Mouse (Mus musculus) megakaryocyte-erythroid progenitor cell, adult 5-6 weeks (primary cell): ENCODE results near the gene Ugt1a6a. TPM values are rescaled to one million over a fixed set of nuclear protein-coding genes. Genes with fewer than 3 reads are reported as not detected.

Source experiments
- ATAC-seq: replicated peaks from 2 replicates; pipeline ENCODE4 v1.8.0; 2016; ENCODE audit warnings: mild to moderate bottlenecking, inconsistent platforms; ENCODE audit not compliant: severe bottlenecking, poor library complexity, low FRiP score, low TSS enrichment
- total RNA-seq, 2 experiments: library from RNA; stranded (forward) in 1 of 2; stranded (reverse) in 1 of 2; fragments of 200-1000, 215-1000 nt in 1 of 2; fragments of >200 nt in 1 of 2; fragmentation: Nextera tagmentation in 1 of 2; gene quantifications; 2 replicates each; pipeline ENCODE4 v1.2.3; 2014 to 2017

Gene Ugt1a6a
- total RNA-seq, 2 experiments from 2014 or later = not detected

DNA sequence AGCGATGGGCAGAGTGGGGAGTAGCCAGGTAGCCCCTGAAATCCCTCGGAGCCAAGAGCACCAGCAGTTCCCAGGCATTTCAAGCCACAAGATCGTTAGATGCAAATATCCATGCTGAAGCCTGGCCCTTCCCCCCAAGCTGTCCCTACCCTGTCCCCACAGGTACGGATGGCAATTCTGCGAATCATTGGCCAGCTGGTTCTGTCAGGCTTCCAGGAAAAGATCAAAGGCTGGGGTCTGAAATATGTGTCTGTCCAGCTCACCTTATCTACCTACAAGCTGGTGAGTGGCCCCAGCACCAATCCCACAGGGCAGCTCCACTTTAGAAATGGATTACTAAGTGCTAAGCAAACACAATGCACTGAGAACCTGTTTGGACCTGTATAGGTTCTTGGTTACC, 102.7 kb downstream of the Ugt1a6a start:
- no peak for ATAC-seq

DNA sequence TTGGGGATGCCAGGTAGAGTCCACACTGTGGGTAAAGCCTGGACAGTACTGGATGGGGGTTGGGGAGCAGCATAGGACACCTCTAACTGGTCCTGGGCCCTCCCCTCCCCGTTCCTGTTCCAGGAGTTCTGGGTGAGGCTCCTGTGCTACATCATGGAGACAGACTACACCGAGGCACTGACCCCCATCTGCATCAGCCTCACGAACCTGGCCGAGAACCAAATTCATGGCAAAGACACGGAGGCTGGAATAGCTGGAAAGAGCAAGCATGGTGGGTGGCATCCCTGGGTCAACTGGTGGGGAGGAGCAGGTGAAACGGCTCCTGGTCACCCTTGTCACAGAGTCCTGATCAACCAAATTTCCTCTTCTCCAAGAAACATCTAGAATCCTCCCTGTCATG, 104.2 kb downstream of the Ugt1a6a start:
- ATAC-seq = no peak

DNA sequence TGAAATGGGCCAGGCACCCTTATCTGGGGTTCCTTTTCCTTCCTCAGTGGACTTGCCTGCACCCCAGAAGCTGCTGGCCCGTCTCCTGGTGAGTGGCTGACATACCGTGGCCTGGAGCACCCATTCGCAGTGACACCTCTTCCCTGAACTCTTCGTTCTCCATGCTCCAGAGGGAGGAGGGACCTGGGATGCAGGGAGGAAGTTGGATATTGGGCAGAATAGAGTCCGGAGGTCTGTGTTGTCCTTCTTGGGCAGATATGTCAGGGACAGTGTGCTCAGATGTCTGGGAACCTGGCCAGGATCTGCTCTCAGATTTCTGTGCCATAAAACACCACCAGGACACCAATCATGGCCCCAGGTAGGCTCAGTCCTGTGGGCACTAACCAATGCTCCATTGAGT, 105.5 kb downstream of the Ugt1a6a start:
- ATAC-seq = no peak

DNA sequence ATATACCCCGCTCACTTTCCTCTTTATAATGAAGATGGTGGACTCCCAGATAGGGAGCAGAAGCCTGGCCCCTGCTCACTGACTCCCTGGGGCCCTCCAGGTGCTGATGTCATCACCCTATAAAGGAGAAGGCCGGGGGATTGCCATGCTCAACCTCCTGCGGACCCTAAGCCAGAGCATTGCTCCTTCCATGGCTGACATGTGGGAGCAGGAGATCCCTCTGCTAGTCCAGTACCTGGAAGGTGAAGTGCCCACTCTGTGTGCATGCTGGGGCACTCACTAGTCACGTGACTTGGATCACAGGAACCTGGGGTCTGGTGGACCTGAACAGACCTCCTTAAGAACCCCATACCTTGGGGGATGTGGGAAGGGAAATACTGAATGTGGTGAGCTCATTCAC, 106.0 kb downstream of the Ugt1a6a start:
- no peak for ATAC-seq

DNA sequence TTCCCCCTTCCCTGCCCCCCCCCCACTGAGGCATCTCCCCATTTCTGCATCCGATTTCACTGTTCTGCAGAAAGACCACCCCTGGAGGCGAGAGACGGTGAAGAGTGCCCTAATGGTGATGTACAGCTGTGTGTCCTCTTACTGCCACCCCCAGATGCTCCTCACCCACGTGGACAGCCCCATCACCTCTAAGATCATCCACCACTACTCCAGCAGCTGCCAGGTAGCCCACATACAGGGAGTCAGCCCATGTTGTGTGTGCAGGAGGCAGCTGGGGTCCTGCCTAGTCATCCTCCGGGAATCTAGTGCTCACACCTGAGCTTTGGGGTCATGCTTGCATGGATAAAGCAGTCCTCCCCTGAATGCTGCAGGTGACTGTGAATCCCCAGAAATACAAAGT, 109.3 kb downstream of the Ugt1a6a start:
- ATAC-seq = no peak

DNA sequence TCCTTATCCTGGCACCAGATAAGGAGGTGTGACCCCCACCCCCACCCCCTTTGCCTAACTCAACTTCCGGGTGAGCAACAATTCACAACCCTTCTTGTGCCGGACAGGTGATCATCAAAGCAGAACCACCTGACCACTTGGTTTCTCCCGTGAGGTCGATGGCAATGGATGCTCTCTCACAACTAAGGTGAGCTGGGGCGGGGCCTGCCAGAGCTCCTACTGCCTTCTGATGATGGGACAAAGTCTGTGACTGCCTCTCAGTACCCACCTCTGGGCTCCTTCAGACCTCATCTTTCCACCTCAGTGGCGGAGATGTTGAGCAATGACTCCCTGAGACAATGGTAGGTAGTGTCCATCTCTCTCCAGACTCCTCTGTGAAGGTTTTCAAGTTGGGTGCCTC, 111.3 kb downstream of the Ugt1a6a start:
- ATAC-seq = no peak

DNA sequence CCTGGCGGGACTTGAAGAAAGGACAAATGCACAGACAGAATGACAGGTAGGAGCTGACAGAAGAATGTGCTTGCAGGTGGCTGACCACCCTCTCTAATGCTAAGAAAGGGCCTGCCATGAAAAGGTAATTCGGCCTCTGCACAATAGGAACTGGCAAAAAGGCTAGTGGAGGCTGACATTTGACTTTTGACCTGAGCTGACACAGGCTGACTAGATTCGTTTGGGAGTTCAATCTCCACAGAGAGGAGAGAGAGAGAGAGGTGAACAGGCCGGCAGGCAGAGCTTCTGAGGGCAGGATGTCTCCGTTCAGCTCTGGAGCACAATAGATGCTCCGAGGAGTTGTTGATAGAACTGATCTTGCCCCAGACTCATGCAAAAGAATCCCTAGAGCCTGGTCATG, 111.8 kb downstream of the Ugt1a6a start:
- ATAC-seq = no peak

DNA sequence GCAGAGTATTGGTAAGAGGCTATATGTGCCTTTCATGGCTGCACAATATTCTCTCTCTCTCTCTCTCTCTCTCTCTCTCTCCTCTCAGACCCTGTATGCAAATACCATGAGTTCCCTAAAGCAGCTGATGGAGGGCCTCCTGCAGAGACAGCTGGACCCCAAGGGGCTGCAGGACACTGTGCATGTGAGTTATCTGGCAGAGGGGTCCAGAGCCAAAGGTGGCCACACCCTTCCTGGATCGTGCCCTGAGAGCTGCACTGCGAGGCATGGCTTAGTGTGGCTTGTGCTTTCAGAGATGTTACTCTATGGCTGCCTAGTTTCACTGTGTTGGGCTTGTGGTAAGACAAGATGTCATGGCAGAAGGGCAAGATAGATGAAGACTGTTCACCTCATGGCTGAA, 113.1 kb downstream of the Ugt1a6a start:
- ATAC-seq = no peak

DNA sequence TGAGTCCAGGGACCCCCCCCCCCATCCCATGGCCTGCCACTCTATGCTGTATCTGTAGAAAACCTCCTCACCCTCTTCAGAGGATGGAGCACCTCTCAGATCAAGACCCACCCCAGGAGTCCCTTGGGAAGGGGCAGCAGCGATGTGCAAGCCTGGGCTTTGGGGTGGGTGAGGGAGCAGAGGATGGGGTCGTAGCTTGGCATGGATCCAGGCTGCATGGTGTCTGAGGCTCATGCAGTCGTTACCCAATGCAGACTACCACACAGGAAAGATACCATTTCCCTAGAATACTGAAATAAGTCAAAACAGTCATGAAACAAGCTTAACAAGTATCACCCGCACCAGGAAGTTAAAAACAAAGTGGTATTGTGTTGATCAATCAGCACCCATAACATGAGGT, 114.0 kb downstream of the Ugt1a6a start:
- no peak for ATAC-seq

DNA sequence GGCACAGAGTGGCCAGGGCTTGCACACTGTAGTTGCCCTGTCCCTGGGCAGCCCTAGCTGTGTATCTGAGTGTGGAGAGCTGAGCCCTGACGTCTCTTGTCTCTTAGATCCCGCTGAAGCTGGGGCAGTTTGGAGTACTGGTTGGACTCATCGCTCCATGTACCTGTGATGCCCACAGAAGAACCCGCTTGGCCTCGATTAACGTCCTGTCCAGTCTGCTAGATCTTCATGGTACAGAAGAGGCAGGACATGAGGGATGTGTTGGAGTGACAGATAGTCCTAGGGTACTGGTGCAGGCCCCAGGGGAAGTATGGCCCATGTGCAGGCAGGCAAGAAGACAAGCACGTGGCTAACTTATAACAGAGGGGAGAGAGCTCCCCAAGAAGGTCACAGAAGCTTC, 115.0 kb downstream of the Ugt1a6a start:
- peak; percentile 0; the same call in 1 of the 2 replicates for ATAC-seq

DNA sequence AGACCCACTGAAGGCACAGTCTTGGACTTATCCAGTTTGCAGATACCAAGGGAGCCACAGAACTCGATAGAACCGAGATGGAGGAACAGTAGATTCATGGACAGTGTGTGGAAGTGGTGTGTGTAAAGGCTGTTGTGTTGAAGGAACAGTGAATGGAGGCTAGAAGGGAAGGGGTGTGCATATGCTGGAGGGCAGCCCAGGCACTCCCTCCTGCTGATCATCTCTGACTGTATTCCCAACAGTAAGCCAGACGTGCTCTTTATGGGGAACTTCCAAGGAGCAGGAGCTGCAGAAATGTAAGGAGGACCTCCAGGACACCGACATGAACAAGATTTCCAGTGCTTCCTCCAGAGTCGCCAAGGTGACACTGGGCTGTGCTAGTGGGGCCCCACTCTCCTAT, 115.4 kb downstream of the Ugt1a6a start:
- ATAC-seq = no peak

DNA sequence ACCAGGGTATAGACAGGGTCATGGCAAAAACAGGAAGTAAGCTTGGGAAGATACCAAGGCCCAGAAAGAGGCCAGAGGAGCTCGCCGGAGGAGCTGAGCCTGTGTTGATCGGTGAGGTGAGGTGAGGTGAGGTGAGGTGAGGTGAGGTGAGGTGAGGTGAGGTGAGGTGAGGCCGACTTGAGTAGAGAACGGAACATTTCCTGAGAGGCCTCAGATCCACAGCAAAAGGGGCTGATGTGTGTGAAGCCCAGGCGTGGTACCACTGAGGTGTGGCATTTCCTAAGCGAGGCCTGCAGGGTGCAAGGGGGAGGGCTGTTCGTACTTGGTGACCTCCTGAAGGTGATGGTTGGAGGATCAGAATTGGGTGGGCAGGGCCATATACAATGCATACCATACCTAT, 118.5 kb downstream of the Ugt1a6a start:
- no peak for ATAC-seq

DNA sequence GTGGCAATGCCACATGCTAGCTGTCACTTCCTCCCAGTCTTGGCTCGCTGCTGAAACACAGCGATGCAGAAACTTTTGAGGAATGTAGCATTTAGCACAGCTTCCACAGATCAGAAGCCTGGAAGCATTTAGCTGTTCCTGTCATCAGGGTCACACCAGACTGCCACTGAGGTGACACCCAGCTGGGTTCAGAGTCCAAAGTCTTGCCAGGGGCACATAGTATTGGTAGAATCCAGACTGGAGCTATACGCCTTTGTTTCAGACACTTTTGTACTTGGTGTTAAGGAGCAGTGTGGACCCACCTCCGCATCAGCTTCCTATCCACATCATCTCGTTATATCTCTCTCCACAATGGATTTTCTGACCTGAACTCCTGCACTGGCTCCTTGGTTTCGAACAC, 118.9 kb downstream of the Ugt1a6a start:
- ATAC-seq = peak; percentile 6

DNA sequence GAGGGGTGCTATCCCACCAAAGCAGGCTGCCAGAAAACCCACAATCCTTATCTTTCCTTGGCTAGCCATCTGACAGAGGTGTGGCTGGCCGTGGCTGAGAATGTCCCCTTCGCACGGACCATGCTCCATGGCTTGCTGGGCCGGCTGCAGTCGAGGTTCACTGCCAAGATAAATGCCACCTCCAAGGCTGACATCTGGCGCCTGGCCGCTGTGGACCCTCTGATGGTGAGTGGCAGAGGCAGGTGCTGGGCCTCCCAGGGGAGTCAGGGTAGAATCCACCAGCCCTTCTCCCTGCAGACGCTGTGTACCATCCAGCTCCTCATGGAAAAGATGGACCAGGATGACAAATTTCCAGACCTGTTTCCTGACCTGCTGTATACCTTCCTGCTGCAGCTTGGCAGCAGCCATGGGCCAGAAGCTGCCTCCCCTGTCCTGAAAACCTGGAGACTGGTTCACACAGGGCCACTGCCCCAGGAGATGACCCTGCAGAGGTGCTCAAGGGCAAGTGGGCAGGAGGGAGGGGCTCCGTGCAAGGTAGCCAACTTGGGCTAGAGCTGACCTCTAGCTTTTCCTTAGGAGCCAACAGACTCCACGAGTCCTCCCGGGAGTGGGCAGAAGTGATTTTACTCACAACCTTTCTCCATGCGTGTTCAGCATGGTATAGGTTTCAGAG, 120.3 kb downstream of the Ugt1a6a start:
- ATAC-seq = no peak

DNA sequence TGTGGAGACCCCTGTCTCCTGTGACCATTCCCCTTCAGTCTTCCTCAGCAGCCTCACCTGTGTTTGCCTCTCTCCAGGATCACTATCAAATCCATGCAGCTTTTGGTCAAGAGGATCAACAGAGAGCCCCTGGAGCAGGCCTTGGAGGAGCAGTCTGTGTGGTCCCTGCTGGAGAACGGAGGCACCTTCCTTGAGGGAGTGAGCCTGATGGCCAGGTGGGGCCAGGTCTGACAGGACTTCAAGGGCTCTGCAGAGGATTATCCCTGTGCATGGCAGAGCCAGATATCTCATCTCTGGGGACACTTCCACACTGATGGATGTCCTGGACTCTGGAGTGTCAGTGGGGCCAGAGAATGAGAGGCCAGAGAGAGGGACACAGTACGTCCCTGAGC, 120.9 kb downstream of the Ugt1a6a start:
- ATAC-seq = no peak

DNA sequence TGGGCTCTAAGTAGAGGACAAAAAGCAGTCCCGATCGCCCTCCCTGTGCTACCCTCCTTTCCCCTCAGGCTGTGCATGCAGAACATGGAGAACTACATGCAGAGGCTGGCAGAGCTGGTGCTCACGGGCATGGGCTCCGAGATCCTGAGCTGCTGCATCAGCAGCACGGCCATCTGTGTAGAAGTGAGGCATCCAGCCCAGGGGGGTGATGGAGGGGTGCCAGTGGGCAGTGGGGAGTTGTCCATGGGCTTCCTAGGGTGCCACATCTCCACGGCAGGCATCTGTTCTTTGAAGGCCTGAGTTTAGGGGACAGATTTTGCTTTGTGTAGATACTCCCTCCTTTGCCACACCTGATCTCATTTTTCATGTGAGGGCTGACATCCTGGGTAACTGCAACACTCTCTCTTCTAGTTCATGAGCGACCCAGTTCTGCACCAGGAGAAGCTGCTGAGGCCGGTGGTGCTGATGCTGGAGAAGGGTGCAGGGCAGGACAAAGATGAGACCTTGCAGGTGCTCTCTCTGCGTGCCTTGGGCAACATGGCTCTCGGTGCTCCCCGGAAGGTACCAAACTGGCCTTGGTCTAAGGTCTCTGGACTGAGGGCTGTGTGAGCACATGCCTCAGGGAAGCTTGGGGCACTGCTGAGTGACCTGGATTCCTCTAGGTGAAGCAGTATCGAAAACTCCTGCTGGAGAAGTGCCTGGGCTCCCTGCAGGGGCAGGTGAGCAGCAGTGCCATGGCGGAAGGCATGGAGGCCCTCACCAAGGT, 121.6 kb downstream of the Ugt1a6a start:
- ATAC-seq = no peak

DNA sequence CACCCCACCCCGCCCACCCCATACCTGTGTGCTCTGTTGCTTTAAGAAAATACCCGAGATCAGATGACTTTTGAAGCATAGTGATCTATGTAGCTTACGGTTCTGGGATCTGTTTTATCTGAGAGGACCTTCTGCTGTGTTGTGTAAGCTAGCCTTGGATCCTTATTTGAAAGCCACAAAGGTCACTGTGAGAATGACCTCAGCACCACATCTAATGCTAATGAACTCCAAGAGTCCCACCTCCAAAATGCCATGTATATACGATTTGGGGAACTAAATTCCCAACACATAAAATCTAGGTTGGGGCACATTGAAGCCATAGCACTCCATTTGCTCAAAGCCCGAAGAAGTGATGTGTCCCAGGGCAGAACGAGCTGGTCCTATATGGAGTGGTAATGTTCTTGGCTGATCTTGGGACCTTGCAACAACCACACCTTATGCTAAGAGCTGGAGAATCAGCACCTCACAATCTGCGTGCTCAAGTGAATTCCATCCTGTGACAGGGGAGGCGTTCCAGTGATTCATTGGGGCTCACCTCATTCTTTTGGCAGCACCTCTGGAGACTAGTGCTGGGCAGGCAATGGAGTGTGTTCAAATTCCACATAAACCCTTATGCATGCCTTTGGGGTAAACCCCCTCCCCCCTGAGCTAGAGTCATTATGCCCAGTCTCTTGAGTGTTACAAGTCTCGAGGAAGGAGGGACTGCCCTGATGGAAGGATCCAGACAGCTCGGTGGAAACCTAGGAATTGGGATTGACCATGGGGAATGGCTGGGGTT, 122.5 kb downstream of the Ugt1a6a start:
- no peak for ATAC-seq

DNA sequence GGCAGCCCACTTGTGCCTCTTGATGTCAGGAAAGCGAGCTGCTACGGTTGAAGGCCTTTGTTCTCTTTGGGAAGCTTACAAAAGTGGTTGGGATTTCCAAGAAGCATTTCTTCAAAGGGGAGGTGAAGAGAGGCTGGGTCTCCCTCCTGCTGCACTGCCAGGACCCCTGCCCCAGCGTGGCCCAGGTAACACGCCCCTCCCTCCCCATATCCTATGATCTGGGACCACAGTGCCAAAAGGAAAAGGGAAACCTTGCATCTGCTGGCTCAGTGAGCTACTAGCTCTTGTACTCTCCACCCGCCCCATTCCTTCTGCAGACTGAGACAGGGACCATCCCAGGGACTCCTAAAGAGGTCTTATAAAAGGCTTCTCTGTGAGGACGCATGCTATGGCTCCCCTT, 123.1 kb downstream of the Ugt1a6a start:
- no peak for ATAC-seq

DNA sequence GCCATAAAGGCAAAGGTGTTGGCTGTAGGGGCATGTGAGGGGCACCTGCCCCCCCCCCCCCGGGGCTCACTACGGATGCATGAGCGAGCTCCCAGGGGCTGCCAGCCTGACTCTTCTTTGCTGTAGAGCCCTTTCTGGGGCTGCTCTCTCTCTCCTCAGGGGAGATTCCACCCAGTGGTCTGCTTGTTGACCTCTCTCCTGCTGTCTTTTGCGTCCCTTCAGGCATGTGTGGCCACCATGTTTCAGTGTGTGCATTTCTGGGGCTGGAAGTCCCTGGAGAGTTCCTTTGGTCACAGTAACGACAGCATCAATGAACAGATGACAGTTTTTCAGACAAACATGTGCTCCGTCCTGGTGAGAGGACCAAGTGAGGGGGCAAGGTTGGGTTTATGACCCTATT, 123.8 kb downstream of the Ugt1a6a start:
- no peak for ATAC-seq

DNA sequence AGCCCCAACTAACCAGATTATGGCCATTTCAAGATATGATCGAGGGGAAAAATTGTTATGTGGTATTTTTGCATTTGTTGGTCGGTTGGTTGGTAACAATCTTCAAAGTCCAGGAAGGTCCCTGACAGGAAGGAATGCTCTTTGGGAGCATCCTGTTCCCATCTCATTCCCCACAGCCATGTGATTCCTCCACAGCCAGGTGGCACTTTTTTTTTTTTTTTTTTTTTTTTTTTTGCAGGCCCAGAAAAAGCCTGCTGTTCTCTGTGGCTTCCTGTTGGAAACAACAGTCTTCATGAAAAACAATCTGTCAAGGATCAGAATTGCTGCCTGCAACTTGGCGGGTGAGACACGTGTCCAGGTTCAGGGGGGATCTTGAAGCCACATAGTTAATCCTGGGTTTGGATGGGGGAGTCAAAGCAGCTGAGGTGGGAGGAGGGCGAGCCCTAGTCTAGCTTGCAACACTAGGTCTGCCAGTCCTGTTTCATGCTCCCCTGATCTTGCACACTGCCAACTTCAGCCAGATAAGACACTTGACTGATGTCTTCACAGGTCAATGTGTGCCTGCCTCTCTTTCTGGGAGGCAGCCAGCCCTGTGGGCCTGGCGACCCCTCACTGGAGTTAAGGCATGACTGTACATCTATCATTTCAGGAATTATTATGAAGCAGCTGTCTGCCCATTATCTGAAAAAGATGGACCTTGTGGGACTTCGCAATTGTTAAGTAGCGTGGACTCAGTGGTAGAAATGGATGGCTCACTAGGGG, 124.5 kb downstream of the Ugt1a6a start:
- peak; percentile 19 for ATAC-seq
